Mouse (Mus musculus): Measurements from ENCODE around the gene Il13. TPM values are rescaled to one million over a fixed set of nuclear protein-coding genes. Genes with fewer than 3 reads are reported as not detected.

Gene Il13
- total RNA-seq, 2 experiments from 2014 or later: not detected

- DNase-seq (ENCODE audit: low spot score in 2 of 2): no peak
Measured at GRCm38 (mm10) chr11:53585510-53585909, 49.0 kb downstream of the Il13 start.

DNA sequence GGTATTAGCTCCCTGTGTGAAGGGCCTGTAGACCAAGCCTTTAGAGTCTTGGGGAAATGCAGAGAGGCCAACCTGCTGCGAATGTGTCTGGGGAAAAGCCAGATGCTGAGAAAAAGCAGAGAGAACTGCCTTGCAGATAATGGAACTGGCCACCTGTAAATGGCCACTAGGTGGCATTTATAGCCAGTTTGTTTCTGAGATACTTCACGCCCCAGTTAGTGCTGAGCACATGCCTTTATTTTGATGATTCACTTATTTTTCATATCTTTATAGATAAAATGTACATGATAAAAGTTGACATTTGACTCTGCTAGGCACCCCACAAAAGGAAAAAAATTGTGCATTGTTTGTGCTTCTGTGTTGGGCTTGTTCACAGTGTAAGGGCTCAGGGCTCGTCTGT, 49.7 kb downstream of the Il13 start:
- no peak for DNase-seq (ENCODE audit: low spot score in 2 of 2)

- DNase-seq (ENCODE audit: low spot score in 2 of 2): no peak
Measured at GRCm38 (mm10) chr11:53583151-53583550, 51.4 kb downstream of the Il13 start.

Other genes starting within 250 kb of the Il13 start
- gene Leap2, start 211.5 kb downstream of the Il13 start, total RNA-seq (2021): not detected
- gene Uqcrq, start 203.9 kb downstream of the Il13 start, total RNA-seq (2021): 100 to 1,000 TPM; 694 to 764 TPM
- gene Gdf9, start 203.7 kb downstream of the Il13 start, total RNA-seq (2021): 1 to 10 TPM in 1 of 2 experiments, under 1 TPM in 1; 0.86 to 1.0 TPM
- gene Gm10447, start 177.6 kb downstream of the Il13 start, total RNA-seq (2021): not detected
- under 1 TPM; 0.49 to 0.81 TPM for gene Shroom1, start 177.5 kb downstream of the Il13 start, total RNA-seq (2021)
- gene Gm9837, start 164.2 kb downstream of the Il13 start, total RNA-seq (2021): not detected
- not detected for gene Gm9945, start 154.5 kb downstream of the Il13 start, total RNA-seq (2021)
- gene Sowaha, start 154.4 kb downstream of the Il13 start, total RNA-seq (2021): under 1 TPM; 0.16 to 0.25 TPM
- 10 to 100 TPM; 85.8 to 88.6 TPM for gene Sept8, start 115.4 kb downstream of the Il13 start, total RNA-seq (2021)
- 10 to 100 TPM; 15.9 to 18.2 TPM for gene Kif3a, start 67.3 kb downstream of the Il13 start, total RNA-seq (2021)
- gene Il4, start 16.0 kb downstream of the Il13 start, total RNA-seq (2021): under 1 TPM in 1 of 2 experiments, not detected in 1; 0.65 TPM
- 10 to 100 TPM; 13.0 to 15.6 TPM for gene Rad50, start 72.6 kb upstream of the Il13 start, total RNA-seq (2021)
- gene Il5, start 86.1 kb upstream of the Il13 start, total RNA-seq (2021): not detected
- 10 to 100 TPM; 16.1 to 17.0 TPM for gene Irf1, start 135.3 kb upstream of the Il13 start, total RNA-seq (2021)
- under 1 TPM; 0.31 to 0.32 TPM for gene Gm17334, start 138.5 kb upstream of the Il13 start, total RNA-seq (2021)
- 1 to 10 TPM; 3.2 to 4.6 TPM for gene Gm12216, start 224.6 kb upstream of the Il13 start, total RNA-seq (2021)

Data from gastrocnemius, postnatal 4 days (tissue).